Comparison of ENCODE assay signal across 26 mouse cellular contexts in genomic region chr5:113105481-113105880, GRCm38 (mm10). TPM values are rescaled to one million over a fixed set of nuclear protein-coding genes. Genes with fewer than 3 reads are reported as not detected.
DNase-seq lines count a peak whose midpoint lies in the region; ATAC-seq and TF ChIP-seq lines count a peak whose summit lies in the region.
"Had no signal": no experiment of that assay in that cellular context is flagged by ENCODE, and none has a peak within 500 bp of the region (broad histone marks: within the 10 kb centered on the region; RNA-seq: fewer than 3 reads in every experiment).

No protein-coding gene starts in this region.

- H3K36me3 ChIP-seq in stomach, embryonic 15.5 days: no peaks in the 10 kb centered on the region; the same call in 1 of the 2 replicates
- H3K36me3 ChIP-seq: embryonic facial prominence, embryonic 12.5 days; hindbrain, embryonic 13.5 days had no signal

- DNase-seq in cerebellum, postnatal 25 days: peak; percentile 39 to 43
- DNase-seq in cerebellum, adult 18-20 months: no peak
- no peak for DNase-seq in layer of hippocampus, adult 2 months (ENCODE audit: low spot score in 2 of 2)
- no peak for DNase-seq in layer of hippocampus, adult 18-20 months (ENCODE audit: low spot score in 2 of 2)
- DNase-seq: adrenal gland, postnatal 14 days; cerebellum, adult 8-10 months; embryo, embryonic 11 days; heart, adult 18-20 months; heart, postnatal 10 days; heart, postnatal 4 days had no signal

- H3K9me3 ChIP-seq in stomach, embryonic 15.5 days: no peaks in the 10 kb centered on the region
- H3K9me3 ChIP-seq: embryonic facial prominence, embryonic 12.5 days; forebrain, embryonic 13.5 days; heart, embryonic 10.5 days; hindbrain, embryonic 13.5 days had no signal

- H3K9ac ChIP-seq in stomach, embryonic 15.5 days: no peak overlapping the region
- H3K9ac ChIP-seq: embryonic facial prominence, embryonic 12.5 days; forebrain, embryonic 13.5 days; hindbrain, embryonic 13.5 days had no signal

- no peak for ATAC-seq in stomach, embryonic 15.5 days (ENCODE audit: insufficient read depth, low FRiP score, low read depth)
- no peak for ATAC-seq in monocyte, adult 5-6 weeks (replicated peaks; ENCODE audit: insufficient number of reproducible peaks, low FRiP score, low TSS enrichment, poor library complexity, severe bottlenecking)
- ATAC-seq: activated CD4-positive, CD25-positive, alpha-beta regulatory T cell, adult 4 months; forebrain, embryonic 13.5 days; hindbrain, postnatal 0 days; Patski had no signal

- TF ChIP-seq CTCF in layer of hippocampus, adult 2 months (conservative IDR thresholded peaks at IDR 0.05): no peak

- H3K27me3 ChIP-seq in stomach, embryonic 15.5 days (replicated peaks): no peaks in the 10 kb centered on the region
- H3K27me3 ChIP-seq: CH12.LX; embryonic facial prominence, embryonic 12.5 days; forebrain, embryonic 13.5 days; hindbrain, embryonic 13.5 days; Patski had no signal

- peaks cover 15% of the 10 kb centered on the region for H3K4me1 ChIP-seq in stomach, embryonic 15.5 days

- H3K4me3 ChIP-seq in layer of hippocampus, adult 2 months: no peak overlapping the region
- H3K4me3 ChIP-seq in stomach, embryonic 15.5 days (replicated peaks): no peak overlapping the region
- H3K4me3 ChIP-seq: embryonic facial prominence, embryonic 12.5 days; forebrain, embryonic 13.5 days; heart, embryonic 10.5 days; hindbrain, embryonic 13.5 days had no signal

- H3K27ac ChIP-seq in layer of hippocampus, adult 2 months: 0 out of 2 replicates have a peak overlapping the region, but pooled peaks have one; percentile 8
- peak overlapping the region; percentile 7; the same call in 1 of the 2 replicates for H3K27ac ChIP-seq in stomach, embryonic 15.5 days
- H3K27ac ChIP-seq: embryonic facial prominence, embryonic 12.5 days; forebrain, embryonic 13.5 days; heart, embryonic 10.5 days; hindbrain, embryonic 13.5 days; hindbrain, postnatal 0 days had no signal

- 83% methylated on average over 4 of the region's 4 CpGs for WGBS in stomach, embryonic 15.5 days

- no peak overlapping the region for H3K4me2 ChIP-seq in stomach, embryonic 15.5 days
- H3K4me2 ChIP-seq: embryonic facial prominence, embryonic 12.5 days; forebrain, embryonic 13.5 days; hindbrain, embryonic 13.5 days had no signal

RNA-seq across cellular contexts. Expression of gene Crybb3, which starts 24.1 kb away (rescaled TPM):
- 1 to 10 TPM; 3.8 to 4.2 TPM for total RNA-seq in layer of hippocampus, adult 2 months (2021)
- 1 to 10 TPM; 1.6 to 2.1 TPM for total RNA-seq in layer of hippocampus, adult 18-20 months (2021)
- polyA plus RNA-seq in stomach, embryonic 15.5 days (2015; fragmentation: Nextera tagmentation; extraction: Ambion mirVana): 1.1 and 1.2 TPM in 2 replicates
- total RNA-seq in monocyte, adult 5-6 weeks (2017): not detected in 3 replicates
- total RNA-seq: CH12.LX; common myeloid progenitor, adult 5-6 weeks had no signal
- polyA plus RNA-seq: activated CD4-positive, CD25-positive, alpha-beta regulatory T cell, adult 4 months had no signal

RNA-seq across cellular contexts. Expression of gene Crybb2, which starts 35.6 kb away (rescaled TPM):
- not detected for total RNA-seq in layer of hippocampus, adult 2 months (2021)
- not detected for total RNA-seq in layer of hippocampus, adult 18-20 months (2021)
- not detected in 2 replicates for polyA plus RNA-seq in stomach, embryonic 15.5 days (2015; fragmentation: Nextera tagmentation; extraction: Ambion mirVana)
- not detected in 3 replicates for total RNA-seq in monocyte, adult 5-6 weeks (2017)
- total RNA-seq: adrenal gland, adult 18-20 months; adrenal gland, postnatal 14 days; CH12.LX; common myeloid progenitor, adult 5-6 weeks; gastrocnemius, adult 8-10 months; gastrocnemius, postnatal 4 days; heart, adult 18-20 months; heart, postnatal 10 days; heart, postnatal 4 days; hindbrain, postnatal 0 days had no signal
- polyA plus RNA-seq: activated CD4-positive, CD25-positive, alpha-beta regulatory T cell, adult 4 months; embryonic facial prominence, embryonic 12.5 days; forebrain, embryonic 13.5 days; heart, embryonic 10.5 days; heart, embryonic 14.5 days; hindbrain, embryonic 13.5 days; hindbrain, postnatal 0 days; intestine, embryonic 14.5 days; Patski had no signal

Comparison
In these comparisons a context has a peak if more than half of its experiments do, and no peak if none do; other contexts are left out.
1. DNase-seq: peak in cerebellum, postnatal 25 days (2 of 2); none in cerebellum, adult 18-20 months (0 of 2), layer of hippocampus, adult 2 months (0 of 2) and layer of hippocampus, adult 18-20 months (0 of 2).